Mouse (Mus musculus) spleen, postnatal 4 days (tissue): ENCODE results near the gene Usp7.
A peak's percentile ranks its signal among the peaks of the same experiment; 100 is the strongest.

ENCODE experiments used
- DNase-seq, 2 experiments: peaks; one replicate each; pipeline ENCODE4 v3.0.0; 2022; ENCODE audit warnings: low spot score in 2 of 2

Gene Usp7

DNA sequence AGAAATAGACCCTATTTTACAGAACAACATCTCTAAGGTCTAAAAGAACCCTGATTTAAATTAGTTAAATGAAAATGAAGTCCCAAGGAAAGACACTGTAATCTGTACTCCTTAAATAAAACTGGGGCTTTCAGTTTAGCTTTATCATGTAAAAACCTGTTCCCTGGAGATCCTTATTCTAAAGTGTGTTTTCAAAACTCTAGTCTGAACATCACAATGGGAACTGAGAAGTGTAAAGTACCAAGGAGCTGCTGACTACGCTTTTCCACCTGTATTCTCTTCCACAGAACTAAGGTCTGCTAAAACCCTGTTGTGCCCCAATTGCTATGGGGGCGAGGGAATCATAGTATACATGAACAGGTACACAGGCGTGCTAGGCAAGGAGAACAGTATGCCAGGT lies 68.1 kb downstream of the Usp7 start:
- no peak for DNase-seq

DNA sequence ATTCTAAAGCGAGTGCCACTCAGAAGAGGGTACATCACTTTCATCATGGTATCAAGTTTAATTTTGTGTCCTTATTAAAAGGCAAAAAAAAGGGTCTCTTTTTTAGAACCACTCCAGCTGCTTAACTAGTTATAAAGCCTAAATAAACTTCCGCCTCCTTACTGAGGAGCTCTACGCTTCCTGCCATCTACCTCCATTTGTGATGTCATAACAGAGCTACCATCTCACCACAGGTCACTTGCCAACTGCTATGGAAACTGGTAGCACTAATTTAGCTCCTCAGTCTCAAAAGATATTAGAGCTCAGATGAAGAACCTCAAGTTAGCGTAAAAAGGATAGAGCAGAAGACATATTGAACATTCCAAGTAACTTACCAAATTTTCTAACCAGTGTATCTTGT lies 71.7 kb downstream of the Usp7 start:
- no peak for DNase-seq

DNA sequence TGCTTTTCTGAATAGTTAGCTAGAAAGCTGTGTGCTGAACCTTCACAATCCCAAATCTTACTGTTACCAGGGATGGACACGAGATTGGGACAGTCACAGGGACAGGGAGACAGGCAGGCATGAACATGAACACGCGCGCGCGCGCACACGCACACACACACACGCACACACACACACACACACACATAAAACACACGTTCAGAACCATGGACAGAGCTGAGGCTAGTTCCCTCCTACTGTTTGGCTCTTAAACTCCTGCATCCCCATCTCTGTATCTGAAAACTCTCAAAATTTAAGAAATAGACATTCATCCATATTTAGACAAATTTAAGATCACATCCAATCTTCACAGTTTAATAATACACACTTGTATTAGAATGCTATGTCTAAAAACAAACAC lies 74.4 kb downstream of the Usp7 start:
- DNase-seq: no peak

DNA sequence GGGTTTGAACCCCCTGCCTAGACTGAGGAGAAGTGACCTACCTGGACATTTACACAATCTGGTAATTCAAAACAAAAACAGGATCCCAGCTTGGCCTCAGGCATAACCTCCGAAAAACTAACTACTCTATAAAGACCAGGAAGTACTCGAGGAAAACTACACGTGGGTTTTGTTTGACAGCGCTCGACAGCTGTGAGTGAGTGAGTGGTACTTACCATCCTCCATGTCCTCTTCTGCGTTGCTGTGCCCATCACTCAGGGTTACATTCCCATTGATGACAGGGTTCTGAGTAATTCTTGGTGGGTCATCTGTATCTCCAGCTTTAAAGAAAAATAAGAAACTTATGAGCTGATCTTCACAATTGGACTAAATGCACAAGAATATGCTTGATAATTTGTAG lies 75.8 kb downstream of the Usp7 start:
- no peak for DNase-seq

DNA sequence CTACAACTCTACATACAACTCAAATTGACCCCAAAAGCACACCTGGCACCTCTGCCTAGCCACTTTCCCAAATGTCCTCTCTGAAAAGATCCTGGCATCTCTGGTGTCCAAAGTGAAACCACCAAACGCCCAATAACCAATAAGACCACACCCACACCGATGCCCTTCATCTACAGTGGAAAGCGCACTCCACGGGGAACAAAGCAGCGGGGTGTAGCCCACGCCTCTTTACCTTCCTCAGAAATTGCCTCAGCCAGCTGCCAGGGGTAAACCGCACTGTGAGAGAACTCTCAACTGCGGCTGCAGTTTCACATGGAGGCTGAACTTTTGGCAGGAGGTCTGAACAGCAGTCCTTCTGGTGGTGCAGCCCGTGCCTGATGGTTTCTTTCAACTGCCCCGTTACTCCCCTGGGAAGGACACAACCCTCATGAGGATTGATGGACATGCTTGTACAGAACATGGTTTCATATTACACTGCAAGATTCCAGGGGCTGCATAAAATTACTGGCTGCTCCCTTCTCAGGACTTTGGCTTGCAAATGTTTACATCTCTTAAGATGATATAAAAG lies 76.5 kb downstream of the Usp7 start:
- DNase-seq: no peak

DNA sequence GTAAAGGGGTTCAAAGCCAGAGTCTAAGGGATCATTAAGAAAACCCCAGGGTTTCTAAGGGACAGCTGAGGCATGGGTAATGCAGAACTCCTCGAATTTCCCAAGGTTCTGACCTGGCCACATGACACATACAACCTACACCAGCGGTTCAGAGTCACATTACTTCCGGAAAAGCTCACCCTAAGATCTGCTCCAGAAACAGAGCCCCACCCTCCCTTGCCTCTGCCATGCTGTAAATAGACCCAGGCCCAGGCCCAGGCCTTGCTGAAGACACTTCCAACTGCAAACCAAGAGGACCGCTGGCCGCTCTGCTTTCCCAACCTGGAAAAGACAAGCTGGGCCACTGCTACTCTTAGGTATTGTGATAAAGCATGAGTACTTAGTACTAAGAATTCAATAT lies 77.3 kb downstream of the Usp7 start:
- no peak for DNase-seq

DNA sequence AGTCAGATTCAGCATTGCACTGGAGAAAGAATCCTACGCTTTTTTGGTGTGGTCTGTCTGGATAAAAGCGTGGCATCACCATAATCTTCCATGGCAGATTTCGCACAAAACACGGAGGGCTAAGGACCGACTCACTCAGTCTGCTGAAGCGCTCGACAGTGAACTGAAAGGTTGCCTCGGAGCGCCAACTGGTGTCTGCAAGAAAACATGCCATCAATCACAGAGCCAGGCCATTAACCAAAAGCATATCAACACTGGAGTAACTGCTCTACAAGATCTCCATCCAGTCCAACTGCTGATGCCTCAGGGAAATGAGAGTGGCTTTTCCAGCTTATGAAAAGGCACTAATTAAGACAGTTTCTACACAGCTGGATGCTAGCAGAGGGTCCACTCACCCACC lies 80.1 kb downstream of the Usp7 start:
- no peak for DNase-seq

DNA sequence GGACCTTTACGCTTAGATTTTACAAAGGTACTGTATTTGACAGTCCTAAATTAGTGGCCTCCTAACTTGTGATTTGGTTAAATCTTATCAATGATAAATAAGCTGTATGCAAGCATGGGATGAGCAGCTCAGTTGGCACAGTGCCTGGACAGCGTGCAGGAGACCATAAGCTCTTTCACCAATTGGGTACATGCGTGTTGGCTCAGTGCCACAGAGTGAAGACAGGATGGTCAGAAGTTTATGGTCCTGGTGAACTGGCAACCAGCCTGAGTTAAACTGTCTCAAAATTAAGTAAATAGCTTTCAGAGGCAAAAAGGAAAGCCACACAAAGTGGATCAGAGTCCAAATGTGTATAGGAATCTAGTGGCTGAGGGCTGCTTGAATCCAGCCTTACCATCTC lies 91.5 kb downstream of the Usp7 start:
- DNase-seq: no peak

DNA sequence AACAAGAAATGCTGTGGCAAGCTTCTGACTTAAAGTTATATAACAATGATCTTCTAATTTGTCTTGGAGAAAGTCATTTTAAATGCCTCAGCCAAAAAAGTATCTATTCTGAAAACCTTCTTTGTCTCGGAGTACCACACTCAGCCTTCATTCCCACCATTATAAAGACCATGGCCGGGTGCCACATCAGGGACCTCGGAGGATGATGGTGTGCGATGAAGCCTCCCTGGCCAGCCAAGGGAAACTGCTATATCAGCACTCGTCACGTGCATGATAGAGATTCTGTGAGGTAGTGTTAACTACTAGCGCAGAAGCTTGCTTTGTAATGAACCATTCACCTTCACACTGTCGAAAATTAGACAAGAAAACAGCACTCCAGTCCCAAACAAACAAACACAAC lies 92.6 kb downstream of the Usp7 start:
- no peak for DNase-seq

DNA sequence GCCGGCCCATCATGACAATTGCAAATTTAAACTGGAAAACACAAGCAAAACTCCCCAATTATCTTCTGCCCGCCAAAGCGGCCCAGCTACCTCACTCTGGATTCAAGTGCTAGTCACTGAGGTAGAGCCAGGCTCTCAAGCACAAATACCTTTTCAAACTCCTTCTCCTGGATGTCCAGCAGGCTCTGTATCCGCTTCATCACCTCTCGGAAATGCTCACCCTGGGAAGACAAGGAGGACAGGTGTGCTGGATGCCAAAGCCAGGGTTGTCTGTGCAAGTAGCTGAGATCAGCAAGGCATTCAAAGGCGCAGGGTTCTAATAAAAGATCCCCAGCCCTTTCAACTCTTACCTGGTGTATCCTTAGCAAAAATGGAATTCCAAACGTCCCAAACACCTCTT lies 100.9 kb downstream of the Usp7 start:
- DNase-seq: no peak

DNA sequence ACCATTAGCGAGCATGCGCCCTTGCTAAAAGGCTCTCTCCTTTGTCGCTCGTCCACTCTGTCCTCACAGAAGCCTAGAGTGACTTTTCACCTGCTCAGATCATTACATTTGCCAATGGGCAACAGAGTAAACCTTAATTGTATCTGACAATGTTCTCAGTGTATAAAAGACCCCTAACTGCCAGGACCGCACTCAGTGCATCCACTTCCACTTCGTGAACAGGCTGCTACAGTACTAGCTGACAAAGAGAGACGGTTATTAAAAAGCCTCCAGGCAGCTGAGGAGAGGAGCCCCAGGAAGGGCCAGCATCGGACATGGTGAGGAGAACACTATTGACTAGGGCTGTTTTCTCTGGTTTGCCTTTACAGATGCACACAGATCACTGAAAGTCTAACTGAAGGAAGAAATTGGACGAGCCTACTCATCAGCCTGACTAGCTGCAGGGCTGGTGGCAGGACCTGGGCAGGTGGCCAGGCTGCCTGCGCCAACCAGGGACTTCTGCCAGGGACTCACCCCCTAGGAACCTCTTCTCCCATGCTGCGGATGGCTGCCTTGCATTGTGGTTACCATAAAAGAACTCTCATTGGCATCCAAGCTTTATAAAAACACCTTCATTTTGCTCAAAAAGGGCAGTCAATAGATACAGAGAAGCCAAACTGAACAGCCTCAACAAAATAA lies 102.0 kb downstream of the Usp7 start:
- DNase-seq: no peak

DNA sequence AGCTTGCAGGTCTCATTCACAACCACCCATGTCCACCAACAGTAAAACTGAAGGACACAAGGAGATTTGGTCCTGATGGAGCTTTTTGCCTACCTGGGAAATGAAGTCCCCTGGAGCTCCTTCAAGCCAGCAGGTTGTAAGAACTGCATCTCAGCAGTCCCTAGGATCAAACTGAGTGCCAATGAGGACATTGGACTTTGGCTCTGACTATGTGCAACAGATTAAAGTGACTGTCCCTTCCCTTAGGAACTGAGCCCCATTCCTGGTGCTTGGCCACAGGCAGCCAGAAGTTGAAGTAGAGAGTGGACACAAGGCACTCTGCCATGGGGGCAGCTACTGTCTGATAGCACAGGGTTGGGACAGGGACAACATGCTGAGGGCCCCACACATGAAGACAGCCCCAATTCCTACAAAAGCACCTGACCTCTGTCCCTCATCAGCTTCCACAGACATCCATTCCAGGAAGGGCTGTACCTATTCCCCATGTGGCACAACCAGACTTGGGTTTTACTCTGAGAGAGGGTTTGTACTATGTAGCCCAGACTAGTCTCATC lies 104.5 kb downstream of the Usp7 start:
- peak in 1 of 2 experiments; percentile 71 for DNase-seq

DNA sequence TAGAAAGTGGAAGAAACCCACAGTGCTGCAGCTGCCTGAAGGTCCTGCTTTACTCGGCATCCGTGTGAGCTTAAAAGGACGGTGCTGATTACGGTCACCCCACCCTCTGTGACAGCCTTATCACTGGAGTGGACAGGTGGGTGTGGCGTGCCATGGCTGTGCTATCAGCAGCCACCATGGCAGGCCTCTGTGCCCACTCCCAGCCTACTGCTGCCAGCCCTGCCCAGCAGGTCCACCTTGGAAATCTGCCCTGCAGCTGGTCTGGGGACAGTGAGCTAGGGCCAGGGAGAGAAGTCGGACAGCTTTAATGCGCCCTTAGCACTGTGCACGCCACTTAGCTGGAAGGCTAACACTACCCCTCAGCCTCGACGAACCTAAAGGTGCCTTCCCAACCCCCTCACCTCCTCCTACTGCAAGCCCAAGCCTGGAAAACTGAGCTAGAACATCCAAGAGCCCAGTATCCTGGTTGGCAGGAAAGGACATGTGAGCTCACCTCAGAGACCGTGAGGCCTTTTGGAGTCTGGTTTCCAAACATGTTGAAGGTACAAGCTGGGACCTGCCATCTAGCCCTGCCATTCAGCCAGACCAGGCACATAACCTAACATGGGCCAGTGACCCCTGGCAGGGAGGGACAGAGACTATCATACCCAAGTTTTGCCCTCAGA lies 105.1 kb downstream of the Usp7 start:
- peak; percentile 88 for DNase-seq

DNA sequence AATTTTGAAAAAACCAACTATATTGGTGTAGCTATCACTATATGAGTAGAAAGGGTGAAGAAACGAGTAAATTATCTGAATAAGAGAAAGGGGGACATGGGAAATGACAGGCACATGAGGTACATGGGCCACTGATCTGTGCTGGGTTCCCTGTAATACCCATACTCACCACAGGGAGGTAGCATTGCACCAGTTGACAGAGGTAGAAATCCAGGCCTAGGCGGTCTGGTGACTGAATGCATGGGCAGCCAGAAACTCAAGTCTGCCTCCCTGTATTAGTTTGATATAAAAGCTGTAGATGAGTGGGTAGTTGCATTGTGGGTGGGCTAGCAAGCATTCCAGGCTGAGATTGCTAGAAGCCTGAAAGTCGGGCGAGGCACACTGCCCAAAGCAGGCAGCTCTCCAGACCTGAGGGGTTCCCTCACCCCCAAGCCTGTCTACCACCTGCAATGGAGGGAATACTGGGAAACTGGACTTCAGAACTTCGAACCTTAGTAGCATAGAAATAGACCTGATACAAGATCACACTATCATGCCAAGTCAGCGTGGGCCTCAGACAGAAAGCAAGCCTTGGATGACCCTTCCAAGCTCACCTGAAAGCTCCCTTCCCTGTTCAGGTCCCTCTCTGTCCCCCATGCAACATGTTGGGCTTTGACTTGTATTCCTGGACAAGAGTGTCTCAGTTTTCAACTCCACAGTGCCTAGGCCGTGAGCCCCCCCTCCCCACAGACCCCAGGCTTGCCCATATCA lies 105.8 kb downstream of the Usp7 start:
- peak; percentile 90 to 94 for DNase-seq

DNA sequence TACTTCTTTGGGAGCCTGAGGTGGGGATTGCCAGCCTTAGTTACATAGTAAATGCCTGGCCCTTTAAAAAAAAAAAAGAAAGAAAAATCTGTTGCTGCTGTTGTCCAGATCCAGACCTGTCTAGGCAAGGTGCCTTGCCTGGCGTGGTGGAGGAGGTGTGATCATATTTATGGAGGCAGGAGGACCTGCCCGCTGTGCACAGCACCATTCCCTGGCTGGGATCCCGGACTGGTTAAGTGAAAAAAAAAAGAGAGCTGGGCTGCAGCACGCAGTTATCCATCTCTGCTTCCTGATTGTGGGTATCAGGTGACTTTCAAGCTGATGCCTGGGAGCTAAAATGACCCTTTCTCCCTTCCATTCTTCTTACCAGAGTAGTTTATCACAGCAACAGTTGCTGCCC lies 107.0 kb downstream of the Usp7 start:
- DNase-seq: no peak

DNA sequence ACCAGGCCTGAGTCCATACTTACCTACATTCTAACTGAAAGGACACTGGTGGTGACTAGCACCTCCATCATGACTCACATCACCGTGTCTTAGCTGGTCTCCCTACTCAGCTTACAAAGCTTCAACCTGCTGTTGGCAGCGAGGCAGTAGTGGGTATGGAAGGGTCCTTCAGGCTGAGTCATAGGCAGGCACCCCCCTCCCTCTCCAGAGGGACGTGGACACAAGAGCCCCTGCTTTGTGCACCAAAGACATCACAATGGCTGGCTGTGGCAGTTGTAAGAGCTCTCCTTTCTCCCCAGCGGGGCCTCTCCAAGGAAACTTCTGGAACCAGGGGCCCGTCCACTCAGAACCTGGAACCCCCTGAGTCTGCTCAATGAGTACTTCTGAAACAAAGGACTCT lies 111.6 kb downstream of the Usp7 start, which contains the start of gene Gm5767:
Gm5767 (plus strand) TSS at position 301 of the 400 bp plus-strand sequence.
- DNase-seq: no peak

DNA sequence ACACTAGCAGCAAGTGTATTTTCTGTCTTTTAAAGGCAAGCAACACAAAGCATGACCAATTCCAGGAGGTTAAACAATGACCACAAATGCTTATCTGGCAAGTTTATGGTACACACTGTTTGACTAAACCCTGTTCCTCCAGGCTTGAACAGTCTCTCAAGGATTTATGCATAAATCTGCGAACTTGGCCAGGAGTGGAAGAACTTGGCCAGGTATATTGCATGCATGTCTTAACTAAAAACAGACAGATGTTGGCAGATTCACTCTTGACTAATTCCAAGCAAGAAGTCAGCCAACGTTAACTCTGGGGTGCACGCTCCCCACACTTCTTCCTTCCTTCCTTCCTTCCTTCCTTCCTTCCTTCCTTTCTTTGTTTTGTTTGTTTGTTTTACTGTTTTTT lies 112.3 kb downstream of the Usp7 start:
- no peak for DNase-seq

DNA sequence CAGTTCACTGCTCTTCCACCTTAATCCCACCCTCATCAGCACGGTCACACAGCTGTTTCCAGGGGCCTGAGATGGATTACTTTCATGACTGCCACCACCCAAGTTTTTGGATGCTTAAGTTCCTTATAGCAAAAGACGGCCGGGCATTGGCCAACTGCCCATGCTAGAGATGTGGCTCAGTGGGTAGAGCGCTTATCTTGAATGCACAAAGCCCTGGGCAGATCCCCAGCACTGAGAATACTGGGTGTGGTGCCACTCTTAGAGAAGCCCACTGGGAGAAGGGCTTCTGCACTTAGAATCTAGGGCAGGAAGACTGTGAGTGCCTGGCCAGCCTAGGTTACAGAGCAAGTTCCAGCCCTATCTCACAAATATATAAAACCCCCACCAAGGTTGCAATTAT lies 113.4 kb downstream of the Usp7 start:
- peak; percentile 82 for DNase-seq

DNA sequence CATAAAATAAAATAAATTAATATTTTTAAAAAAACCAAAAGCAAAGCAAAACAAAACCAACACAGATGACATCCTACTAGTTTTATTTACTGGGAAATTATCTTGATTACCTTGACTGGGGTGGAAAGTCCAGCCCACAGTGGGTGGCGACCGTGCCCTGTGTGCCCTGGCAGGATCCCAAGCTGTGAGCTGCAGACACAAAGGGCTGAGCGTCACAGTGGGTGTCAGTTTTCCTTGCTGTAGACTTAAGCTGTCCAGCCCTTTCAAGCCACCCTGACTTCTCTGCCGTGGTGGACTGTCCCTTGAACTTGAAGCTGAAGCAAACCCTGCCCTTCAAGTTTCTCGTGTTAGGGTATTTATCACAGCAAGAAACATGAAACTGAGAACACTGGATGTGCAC lies 114.1 kb downstream of the Usp7 start:
- DNase-seq: peak; percentile 74 to 82

DNA sequence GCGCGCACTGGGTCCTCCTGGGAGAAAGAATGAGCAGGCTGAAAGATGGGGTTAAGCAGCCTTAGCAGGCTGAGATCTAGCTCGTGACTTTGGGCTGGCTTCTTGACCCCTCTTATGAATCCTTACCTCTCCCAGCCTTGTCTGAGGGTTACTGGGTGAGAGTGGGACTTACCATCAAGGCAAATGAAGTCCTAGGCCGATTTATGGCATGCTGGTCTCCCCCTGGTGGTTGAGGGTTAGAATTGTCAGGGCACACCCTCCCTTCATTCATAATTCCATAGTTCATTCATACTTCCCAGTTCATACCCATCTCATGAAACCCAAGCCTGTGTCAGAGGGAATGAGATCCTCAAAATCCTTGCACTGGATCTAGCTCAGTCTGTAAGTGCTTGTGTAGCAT lies 115.3 kb downstream of the Usp7 start:
- peak; percentile 80 to 88 for DNase-seq

DNA sequence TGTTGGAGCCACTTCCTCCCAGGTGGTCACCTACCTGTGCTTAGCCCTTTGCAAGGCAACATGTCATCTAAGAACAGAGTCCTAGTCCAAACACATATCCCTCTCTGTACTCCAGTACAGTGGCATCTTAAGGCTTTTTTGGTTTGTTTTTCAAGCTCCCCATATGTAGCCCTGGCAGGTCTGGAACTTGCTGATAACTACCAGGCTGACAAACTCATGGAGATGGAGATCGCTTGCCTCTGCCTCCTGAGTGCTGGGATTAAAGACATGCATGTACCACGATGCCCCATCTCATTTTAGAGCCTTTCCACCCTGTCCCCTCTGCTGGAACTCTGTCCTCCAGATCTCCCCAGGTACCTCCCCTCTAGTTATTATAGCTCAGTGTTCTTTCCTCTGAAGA lies 115.9 kb downstream of the Usp7 start:
- peak in 1 of 2 experiments; percentile 52 for DNase-seq

DNA sequence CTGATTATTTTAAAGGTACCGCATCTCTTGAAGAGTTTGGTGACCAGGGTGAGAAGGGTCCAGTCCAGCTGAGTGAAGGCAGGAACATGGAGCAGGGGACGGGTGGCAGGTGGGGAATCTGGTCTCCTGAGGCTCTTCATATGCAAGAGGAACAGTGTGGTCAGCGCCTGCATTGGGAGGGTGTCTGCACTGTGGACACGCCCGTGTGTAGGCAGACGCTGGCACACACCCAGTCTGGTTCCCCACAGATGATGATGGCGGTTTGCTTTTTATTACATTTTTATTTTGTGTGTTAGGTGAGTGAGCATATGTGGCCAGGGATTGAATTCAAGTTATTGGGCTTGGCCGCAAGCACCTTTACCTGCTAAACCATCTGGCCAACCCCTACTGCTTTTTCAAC lies 116.5 kb downstream of the Usp7 start:
- DNase-seq: peak in 1 of 2 experiments; percentile 71
